Mouse (Mus musculus) bone marrow macrophage, adult 2 months (primary cell): Measurements from ENCODE around the gene Dis3l2.

Experiments used
- CTCF ChIP-seq: IDR thresholded peaks from 2 replicates; pipeline ENCODE4 v1.5.1; 2012; ENCODE audit warnings: low read depth, mild to moderate bottlenecking, low read length, moderate library complexity
- POLR2A ChIP-seq: IDR thresholded peaks from 2 replicates; pipeline ENCODE4 v1.6.1; 2012; ENCODE audit warnings: mild to moderate bottlenecking, low read depth, low read length, borderline replicate concordance

- TF ChIP-seq CTCF: peak; percentile 48
- TF ChIP-seq POLR2A: no peak
Measured at GRCm38 (mm10) chr1:86696948-86697347, 6.7 kb upstream of the Dis3l2 start.
